Comparison of ENCODE assay signal across 8 mouse cellular contexts in the genomic region with DNA sequence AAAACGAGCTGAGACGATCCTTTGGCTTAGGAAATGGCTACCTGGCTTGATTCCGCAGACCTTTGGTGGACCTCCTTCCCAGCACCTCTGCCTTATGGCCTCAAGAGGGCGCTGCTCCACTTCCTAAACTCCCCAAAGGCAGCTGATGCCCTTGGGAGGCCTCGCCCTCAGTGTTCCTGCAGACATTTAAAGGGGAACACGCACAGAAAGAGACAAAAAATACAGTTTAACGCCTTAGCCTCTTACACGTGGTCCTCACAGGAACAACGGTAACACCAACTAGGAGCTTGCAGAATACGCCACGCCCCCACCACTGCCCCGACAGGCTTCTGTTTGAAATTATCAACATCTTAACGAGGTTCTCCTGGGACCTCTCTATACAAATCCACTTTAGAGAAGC.
A peak's percentile ranks its signal among the peaks of the same experiment; 100 is the strongest.
DNase-seq lines count a peak whose midpoint lies in the region; ATAC-seq and TF ChIP-seq lines count a peak whose summit lies in the region.

No protein-coding gene starts in this region.

- peak overlapping the region; percentile 59 for H3K27ac ChIP-seq in forebrain, embryonic 10.5 days
- H3K27ac ChIP-seq in heart, embryonic 15.5 days = peak overlapping the region; percentile 81
- H3K27ac ChIP-seq in liver, embryonic 14.5 days = no peak overlapping the region
- peak overlapping the region; percentile 89 for H3K27ac ChIP-seq in stomach, embryonic 15.5 days

- peak overlapping the region; percentile 48; the same call in 1 of the 2 replicates for H3K4me3 ChIP-seq in forebrain, embryonic 10.5 days
- peak overlapping the region; percentile 42 for H3K4me3 ChIP-seq in heart, embryonic 15.5 days
- no peak overlapping the region for H3K4me3 ChIP-seq in liver, embryonic 14.5 days (ENCODE audit: insufficient read depth in 1 of 2, low read depth in 2 of 2, low read length in 2 of 2)
- H3K4me3 ChIP-seq in stomach, embryonic 15.5 days (replicated peaks) = peak overlapping the region; percentile 36; the same call in 1 of the 2 replicates

- no peaks in the 10 kb centered on the region for H3K9me3 ChIP-seq in forebrain, embryonic 10.5 days
- H3K9me3 ChIP-seq in heart, embryonic 15.5 days (replicated peaks) = no peaks in the 10 kb centered on the region
- H3K9me3 ChIP-seq in liver, embryonic 14.5 days (ENCODE audit: control insufficient read depth, low read length) = no peaks in the 10 kb centered on the region
- no peaks in the 10 kb centered on the region for H3K9me3 ChIP-seq in stomach, embryonic 15.5 days

- H3K27me3 ChIP-seq in forebrain, embryonic 10.5 days (ENCODE audit: poor library complexity, severe bottlenecking) = peaks cover 31% of the 10 kb centered on the region
- no peaks in the 10 kb centered on the region for H3K27me3 ChIP-seq in heart, embryonic 15.5 days
- H3K27me3 ChIP-seq in liver, embryonic 14.5 days (ENCODE audit: control insufficient read depth, insufficient read depth, low read length) = no peaks in the 10 kb centered on the region
- no peaks in the 10 kb centered on the region for H3K27me3 ChIP-seq in stomach, embryonic 15.5 days (replicated peaks)

- peaks cover 45% of the 10 kb centered on the region for H3K4me1 ChIP-seq in forebrain, embryonic 10.5 days
- H3K4me1 ChIP-seq in heart, embryonic 15.5 days (replicated peaks) = peaks cover 60% of the 10 kb centered on the region
- H3K4me1 ChIP-seq in liver, embryonic 14.5 days (replicated peaks; ENCODE audit: control insufficient read depth in 2 of 2, insufficient read depth in 2 of 2, low read length in 1 of 2) = peaks cover 0 to 42% of the 10 kb centered on the region in 2 experiments; a peak in 2 of 4 replicates
- peaks cover 52% of the 10 kb centered on the region for H3K4me1 ChIP-seq in stomach, embryonic 15.5 days

- peak; percentile 83 for DNase-seq in CD4-positive, CD25-positive, alpha-beta regulatory T cell, adult 2 months (ENCODE audit: low read depth, low spot score)
- DNase-seq in brain, embryonic 18.5 days (ENCODE audit: low read depth, low spot score) = peak; percentile 59
- DNase-seq in forebrain, embryonic 10.5 days (ENCODE audit: extremely low spot score, low spot score) = peak; percentile 79
- peak; percentile 92 for DNase-seq in kidney, postnatal 14 days
- DNase-seq in liver, embryonic 14.5 days (ENCODE audit: low read depth in 3 of 3, low spot score in 3 of 3) = peak; percentile 53 to 66 (median 62)
- DNase-seq in neural tube, embryonic 10.5 days (ENCODE audit: extremely low spot score, low spot score) = peak; percentile 77

- no peaks in the 10 kb centered on the region for H3K36me3 ChIP-seq in forebrain, embryonic 10.5 days (replicated peaks)
- no peaks in the 10 kb centered on the region for H3K36me3 ChIP-seq in heart, embryonic 15.5 days
- no peaks in the 10 kb centered on the region for H3K36me3 ChIP-seq in liver, embryonic 14.5 days (replicated peaks; ENCODE audit: control insufficient read depth, insufficient read depth, low read depth)
- H3K36me3 ChIP-seq in stomach, embryonic 15.5 days = no peaks in the 10 kb centered on the region

- H3K9ac ChIP-seq in heart, embryonic 15.5 days = peak overlapping the region; percentile 49; the same call in 1 of the 2 replicates
- H3K9ac ChIP-seq in liver, embryonic 14.5 days (replicated peaks) = no peak overlapping the region
- H3K9ac ChIP-seq in stomach, embryonic 15.5 days = no peak overlapping the region

- peak overlapping the region; percentile 65 for H3K4me2 ChIP-seq in heart, embryonic 15.5 days
- H3K4me2 ChIP-seq in liver, embryonic 14.5 days (ENCODE audit: low read depth) = peak overlapping the region; percentile 63
- H3K4me2 ChIP-seq in stomach, embryonic 15.5 days = peak overlapping the region; percentile 64

- TF ChIP-seq EP300 in liver, embryonic 14.5 days (IDR thresholded peaks at IDR 0.05; ENCODE audit: low read depth) = no peak

- 5% methylated on average over 13 of the region's 13 CpGs for WGBS in forebrain, embryonic 10.5 days
- 2% methylated on average over 13 of the region's 13 CpGs for WGBS in heart, embryonic 15.5 days
- WGBS in liver, embryonic 14.5 days (ENCODE audit: insufficient replicate concordance) = 2% methylated on average over 13 of the region's 13 CpGs
- 5% methylated on average over 13 of the region's 13 CpGs for WGBS in stomach, embryonic 15.5 days

- 0 out of 2 replicates have a peak, but pooled peaks have one; percentile 35 for ATAC-seq in heart, embryonic 15.5 days (replicated peaks; ENCODE audit: insufficient number of reproducible peaks, insufficient read depth, low FRiP score, low read depth)
- ATAC-seq in liver, embryonic 14.5 days (ENCODE audit: insufficient read depth) = peak; percentile 59; the same call in 1 of the 2 replicates
- peak; percentile 29 for ATAC-seq in stomach, embryonic 15.5 days (ENCODE audit: insufficient read depth, low FRiP score, low read depth)

- TF ChIP-seq CTCF in liver, embryonic 14.5 days (IDR thresholded peaks at IDR 0.05; ENCODE audit: low read depth) = peak; percentile 90

Comparison
In these comparisons a context has a peak if more than half of its experiments do, and no peak if none do; other contexts are left out.
1. H3K4me3 ChIP-seq: peak in forebrain, embryonic 10.5 days (single experiment), heart, embryonic 15.5 days (single experiment) and stomach, embryonic 15.5 days (single experiment); none in liver, embryonic 14.5 days (0 of 2).
2. Peak in every context shown above with its lines, with median percentiles within 50 percentile points of each other: DNase-seq, ATAC-seq and H3K4me2 ChIP-seq.